Mouse (Mus musculus) cerebellum, adult 2 months (tissue): ENCODE results near the gene Csk. TPM values are rescaled to one million over a fixed set of nuclear protein-coding genes. Genes with fewer than 3 reads are reported as not detected.

ENCODE experiments used
- DNase-seq, 2 experiments: peaks; one replicate each; pipeline ENCODE4 v3.0.0; 2021
- H3K27ac ChIP-seq: fragments of 200-500 bp; 2 replicates; pipeline ENCODE4 v1.5.1; 2012; ENCODE audit warnings: low read length, control low read depth, inconsistent platforms; ENCODE audit not compliant: insufficient read depth
- H3K27me3 ChIP-seq: fragments of 200-500 bp; 2 replicates; pipeline ENCODE4 v1.6.1; 2012; ENCODE audit warnings: inconsistent platforms, mild to moderate bottlenecking, low read length, moderate library complexity; ENCODE audit not compliant: control insufficient read depth, insufficient read depth
- H3K4me1 ChIP-seq: fragments of 200-500 bp; 2 replicates; pipeline ENCODE4 v1.6.1; 2011; ENCODE audit warnings: low read length; ENCODE audit not compliant: control insufficient read depth, insufficient read depth
- H3K4me3 ChIP-seq: fragments of 200-500 bp; replicated peaks from 2 replicates; pipeline ENCODE3; 2011; ENCODE audit warnings: mild to moderate bottlenecking, low read depth, low read length, control low read depth; ENCODE audit not compliant: insufficient read depth
- CTCF ChIP-seq: fragments of 200-500 bp; IDR thresholded peaks from 2 replicates; pipeline ENCODE4 v1.5.1; 2011; ENCODE audit warnings: low read depth, mild to moderate bottlenecking, control low read depth, low read length, moderate library complexity, borderline replicate concordance; ENCODE audit not compliant: insufficient read depth
- POLR2A ChIP-seq: fragments of 200-500 bp; IDR thresholded peaks from 2 replicates; pipeline ENCODE4 v1.6.1; 2011; ENCODE audit warnings: low read length, control low read depth, borderline replicate concordance; ENCODE audit not compliant: insufficient read depth
- WGBS: fragments of 180-500 bp; shearing (Covaris S2); methylation state at CpG from one replicate; pipeline ENCODE4 v1.1.7; 2018; 5-methylcytosine and 5-hydroxymethylcytosine counted together
- polyA plus RNA-seq: library from polyadenylated mRNA; depleted of rRNA; stranded (reverse); fragments of >200 nt; gene quantifications from 2 replicates; pipeline ENCODE4 v1.2.3, GENCODE M21; 2012

Csk gene
- polyA plus RNA-seq, 1 experiment = 57.2 TPM

GRCm38 (mm10) chr9:57687751-57688150, 34.3 kb upstream of the Csk start, which contains the start of gene Cyp1a1:
Cyp1a1 (plus strand) TSS chr9:57687928.
- DNase-seq = no peak
- no peak for TF ChIP-seq CTCF
- TF ChIP-seq POLR2A = no peak
- no peak within 1 kb of the TSS for H3K27ac ChIP-seq
- H3K27me3 ChIP-seq = no peaks in the 10 kb centered on the region
- no peaks in the 10 kb centered on the region for H3K4me1 ChIP-seq
- WGBS = 90% methylated on average over 2 of the region's 2 CpGs
- no peak within 1 kb of the TSS for H3K4me3 ChIP-seq

GRCm38 (mm10) chr9:57686011-57686410, 32.6 kb upstream of the Csk start:
- H3K27ac ChIP-seq = no peak overlapping the region
- no peaks in the 10 kb centered on the region for H3K27me3 ChIP-seq
- no peak overlapping the region for H3K4me3 ChIP-seq
- TF ChIP-seq POLR2A = no peak
- 89% methylated on average over 5 of the region's 5 CpGs for WGBS
- no peak for DNase-seq
- no peaks in the 10 kb centered on the region for H3K4me1 ChIP-seq

- H3K27me3 ChIP-seq = no peaks in the 10 kb centered on the region
- 69% methylated on average over 5 of the region's 5 CpGs for WGBS
- no peak within 1 kb of the TSS for H3K27ac ChIP-seq
- H3K4me3 ChIP-seq = no peak within 1 kb of the TSS
- no peaks in the 10 kb centered on the region for H3K4me1 ChIP-seq
- DNase-seq = no peak
- no peak for TF ChIP-seq POLR2A
- no peak for TF ChIP-seq CTCF
Measured at GRCm38 (mm10) chr9:57683520-57683919, 30.1 kb upstream of the Csk start, which contains the start of gene Cyp1a2. Cyp1a2 (minus strand) TSS chr9:57683703.

DNA sequence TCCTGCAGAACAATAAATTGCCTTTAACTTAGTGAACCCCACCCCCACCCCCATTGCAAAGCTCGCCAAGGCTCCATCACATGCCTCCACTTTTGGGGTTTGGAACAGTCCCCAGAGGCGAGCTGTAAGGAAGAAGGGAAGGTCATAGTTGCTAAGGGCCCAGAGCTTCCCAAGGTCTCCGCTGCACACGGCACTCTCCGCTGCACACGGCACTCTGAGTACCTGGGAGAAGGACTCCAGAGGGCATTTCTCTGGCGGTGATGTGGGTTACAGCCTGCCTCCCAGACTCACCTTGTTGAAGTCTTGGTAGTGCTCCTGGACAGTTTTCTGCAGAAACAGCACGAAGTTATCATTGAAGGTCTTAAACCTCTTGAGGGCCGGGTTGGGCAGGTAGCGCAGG, 28.0 kb upstream of the Csk start:
- Histone ChIP-seq H3K27ac (no peak overlapping the region), H3K4me3 (no peak overlapping the region), H3K4me1 (no peaks in the 10 kb centered on the region), H3K27me3 (no peaks in the 10 kb centered on the region)
- WGBS = 81% methylated on average over 10 of the region's 10 CpGs
- DNase-seq = no peak
- no peak for TF ChIP-seq CTCF
- TF ChIP-seq POLR2A = no peak

DNA sequence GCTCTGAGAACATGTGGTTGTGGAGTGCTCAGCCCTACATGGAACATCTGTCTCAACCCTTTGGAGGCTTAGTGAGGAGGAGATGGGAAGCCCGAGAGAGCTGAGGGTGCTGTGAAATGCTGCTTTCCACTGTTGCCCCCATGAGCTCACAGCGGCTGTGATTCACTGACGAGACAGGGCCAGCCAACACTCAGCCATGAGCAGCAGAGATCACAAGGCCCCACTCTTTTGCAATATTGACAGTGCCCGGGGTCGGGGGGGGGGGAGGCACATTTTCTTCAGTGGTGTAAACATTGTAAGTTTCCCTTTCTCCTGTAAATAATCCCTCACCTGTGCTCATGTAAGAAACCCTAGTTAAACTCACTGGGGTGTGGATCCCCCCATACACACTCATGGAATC, 18.1 kb upstream of the Csk start:
- 89% methylated on average over 5 of the region's 5 CpGs for WGBS
- no peak for DNase-seq
- no peak for TF ChIP-seq CTCF
- Histone ChIP-seq H3K27ac (no peak overlapping the region), H3K27me3 (no peaks in the 10 kb centered on the region), H3K4me3 (no peak overlapping the region), H3K4me1 (no peaks in the 10 kb centered on the region)

DNA sequence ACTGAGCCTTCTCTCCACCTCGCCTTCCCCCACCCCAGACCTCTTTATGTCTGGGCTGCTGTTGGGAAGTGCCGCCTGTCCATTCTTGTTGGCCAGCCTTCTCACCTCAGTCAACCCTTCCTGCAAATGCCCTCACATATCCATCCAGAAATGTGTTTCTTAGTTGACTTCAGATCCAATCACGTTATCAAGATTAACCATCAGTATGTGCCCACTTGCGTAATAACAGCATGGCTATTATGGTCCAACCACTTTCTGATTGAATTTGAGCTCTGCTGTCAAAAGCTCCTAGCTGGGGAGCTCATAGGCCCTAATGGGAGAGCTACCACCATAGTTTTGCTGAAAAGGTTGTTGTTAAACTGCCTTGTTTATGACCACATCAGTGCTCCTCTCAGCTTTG, 17.6 kb upstream of the Csk start:
- H3K27me3 ChIP-seq = no peaks in the 10 kb centered on the region
- WGBS = 93% methylated on average over 4 of the region's 4 CpGs
- no peaks in the 10 kb centered on the region for H3K4me1 ChIP-seq
- no peak overlapping the region for H3K4me3 ChIP-seq
- no peak overlapping the region for H3K27ac ChIP-seq
- TF ChIP-seq CTCF (no peak), POLR2A (no peak)
- DNase-seq = no peak

DNA sequence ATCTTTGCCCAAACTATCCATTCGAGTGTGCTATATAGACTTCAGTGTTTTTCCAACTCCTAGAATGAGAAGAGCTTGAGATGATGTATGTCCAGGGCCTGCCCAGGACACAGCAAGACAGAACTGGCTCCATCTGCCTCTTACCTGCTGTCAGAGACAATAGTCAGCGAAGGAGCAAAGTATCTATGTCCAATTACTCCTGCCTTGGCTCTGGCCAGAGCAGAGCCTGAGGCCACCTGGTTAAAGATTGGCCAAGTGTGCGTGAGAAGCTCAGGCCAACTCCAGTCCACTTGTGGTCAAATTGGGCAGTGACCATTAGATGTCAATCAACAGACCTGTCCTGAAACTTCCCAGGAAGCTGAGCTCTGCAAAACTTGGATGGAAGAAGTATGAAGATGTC, 16.1 kb upstream of the Csk start:
- H3K27ac ChIP-seq = no peak overlapping the region
- WGBS = 31% methylated on average over 3 of the region's 3 CpGs
- no peaks in the 10 kb centered on the region for H3K4me1 ChIP-seq
- peak in 1 of 2 experiments; percentile 20 for DNase-seq
- no peak for TF ChIP-seq POLR2A
- H3K4me3 ChIP-seq = no peak overlapping the region
- no peaks in the 10 kb centered on the region for H3K27me3 ChIP-seq

- Histone ChIP-seq H3K27ac (no peak overlapping the region), H3K4me3 (no peak overlapping the region), H3K4me1 (no peaks in the 10 kb centered on the region), H3K27me3 (no peaks in the 10 kb centered on the region)
- no peak for DNase-seq
- 56% methylated on average over 1 of the region's 1 CpGs for WGBS
- no peak for TF ChIP-seq POLR2A
Measured at GRCm38 (mm10) chr9:57668277-57668676, 14.8 kb upstream of the Csk start.

- WGBS = 69% methylated on average over 11 of the region's 11 CpGs
- TF ChIP-seq POLR2A (no peak), CTCF (no peak)
- Histone ChIP-seq H3K4me3 (no peak overlapping the region), H3K27me3 (no peaks in the 10 kb centered on the region), H3K27ac (no peak overlapping the region), H3K4me1 (no peaks in the 10 kb centered on the region)
- no peak for DNase-seq
Measured at GRCm38 (mm10) chr9:57667817-57668216, 14.4 kb upstream of the Csk start.
